Mouse (Mus musculus): ENCODE data around the gene Xpot. TPM values are rescaled to one million over a fixed set of nuclear protein-coding genes. Genes with fewer than 3 reads are reported as not detected.

Gene Xpot
- 40.7 and 46.5 TPM in 2 replicates for polyA plus RNA-seq (2012; rRNA removed)

GRCm38 (mm10) chr10:121626186-121626882 is at the start of gene Xpot:
Gene Xpot (minus strand): TSS chr10:121626332.
- DNase-seq (ENCODE audit: low spot score): peak; percentile 90

GRCm38 (mm10) chr10:121669103-121669502 is 43.0 kb upstream of the Xpot start:
- DNase-seq (ENCODE audit: low spot score): no peak

- no peak for DNase-seq (ENCODE audit: low spot score)
These were observed 39.6 kb upstream of the Xpot start for GRCm38 (mm10) chr10:121665631-121666145.

GRCm38 (mm10) chr10:121663599-121663998 is 37.5 kb upstream of the Xpot start:
- DNase-seq (ENCODE audit: low spot score): no peak

- no peak for DNase-seq (ENCODE audit: low spot score)
These were observed 36.6 kb upstream of the Xpot start for GRCm38 (mm10) chr10:121662711-121663110.

GRCm38 (mm10) chr10:121655907-121656306 is 29.8 kb upstream of the Xpot start:
- DNase-seq (ENCODE audit: low spot score): no peak

- no peak for DNase-seq (ENCODE audit: low spot score)
These were observed 26.9 kb upstream of the Xpot start for GRCm38 (mm10) chr10:121653079-121653478.

GRCm38 (mm10) chr10:121646294-121646693 is 20.2 kb upstream of the Xpot start:
- DNase-seq (ENCODE audit: low spot score): no peak

- DNase-seq (ENCODE audit: low spot score): no peak
These were observed 16.2 kb upstream of the Xpot start for GRCm38 (mm10) chr10:121642054-121642947.

GRCm38 (mm10) chr10:121641272-121642053 is 15.3 kb upstream of the Xpot start, which contains the start of gene D930020B18Rik:
Gene D930020B18Rik (plus strand): TSS chr10:121641588.
- DNase-seq (ENCODE audit: low spot score): no peak

- no peak for DNase-seq (ENCODE audit: low spot score)
These were observed 14.8 kb upstream of the Xpot start for GRCm38 (mm10) chr10:121640944-121641271.

- DNase-seq (ENCODE audit: low spot score): no peak
These were observed 14.2 kb upstream of the Xpot start for GRCm38 (mm10) chr10:121640150-121640930.

GRCm38 (mm10) chr10:121639573-121639972 is 13.4 kb upstream of the Xpot start:
- DNase-seq (ENCODE audit: low spot score): no peak

GRCm38 (mm10) chr10:121636276-121636675 is 10.1 kb upstream of the Xpot start:
- no peak for DNase-seq (ENCODE audit: low spot score)

GRCm38 (mm10) chr10:121634159-121634558 is 8.0 kb upstream of the Xpot start:
- no peak for DNase-seq (ENCODE audit: low spot score)

GRCm38 (mm10) chr10:121628561-121629040 is 2.5 kb upstream of the Xpot start:
- DNase-seq (ENCODE audit: low spot score): no peak

- no peak for DNase-seq (ENCODE audit: low spot score)
These were observed 1.2 kb upstream of the Xpot start for GRCm38 (mm10) chr10:121627216-121627852.

GRCm38 (mm10) chr10:121625407-121626185 is 536 bp downstream of the Xpot start:
- no peak for DNase-seq (ENCODE audit: low spot score)

- DNase-seq (ENCODE audit: low spot score): no peak
These were observed 1.1 kb downstream of the Xpot start for GRCm38 (mm10) chr10:121625006-121625405.

GRCm38 (mm10) chr10:121623670-121624069 is 2.5 kb downstream of the Xpot start:
- no peak for DNase-seq (ENCODE audit: low spot score)

Measured in urinary bladder, adult 2 months (tissue).